Mouse (Mus musculus) duodenum, adult 2 months (tissue): ENCODE data around the gene Cd37. TPM values are rescaled to one million over a fixed set of nuclear protein-coding genes. Genes with fewer than 3 reads are reported as not detected.

Experiments used
- polyA plus RNA-seq: library from polyadenylated mRNA; depleted of rRNA; stranded (reverse); fragments of >200 nt; gene quantifications from 2 replicates; pipeline ENCODE4 v1.2.3, GENCODE M21; 2012; ENCODE audit warnings: low replicate concordance; rRNA removed

The Cd37 gene
- 12.2 and 41.2 TPM in 2 replicates for polyA plus RNA-seq

GRCm38 (mm10) chr7:45238723-45239496, at the start of gene Cd37:
TSS of gene Cd37 (minus strand) at chr7:45239115.

DNA sequence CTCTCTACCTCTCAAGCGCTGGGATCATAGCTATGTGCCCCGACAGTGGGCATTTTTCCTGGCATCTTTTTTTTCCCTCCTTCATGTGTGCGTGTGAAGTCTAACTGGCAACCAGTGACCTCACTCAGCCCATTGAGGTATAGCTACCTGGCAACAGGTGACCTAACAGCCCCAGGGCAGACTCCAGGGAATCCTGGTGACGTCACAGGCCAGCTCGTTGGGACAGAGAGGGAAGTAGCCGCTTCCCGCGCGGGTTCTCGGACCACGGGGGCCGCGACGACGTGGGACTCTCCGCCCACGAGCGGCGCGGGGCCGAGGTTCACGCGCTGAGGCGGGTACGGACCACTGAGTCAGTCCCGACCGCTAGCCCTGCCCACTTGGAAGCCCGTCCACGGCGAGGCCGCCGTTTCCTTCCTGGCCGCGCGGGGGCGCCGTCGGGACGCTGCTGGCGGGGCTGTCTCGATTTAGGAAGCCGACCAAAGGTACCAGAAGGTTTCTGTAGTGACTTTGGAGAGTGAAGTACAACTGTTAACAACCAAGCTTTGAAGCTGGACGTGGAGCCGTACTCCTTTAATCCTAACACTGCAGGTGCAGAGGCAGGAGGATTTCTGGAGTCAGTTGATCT, 38.3 kb upstream of the Cd37 start, which contains the start of gene Slc6a21:
Gene Slc6a21 (plus strand): TSS at position 378 of the 625 bp plus-strand sequence.

DNA sequence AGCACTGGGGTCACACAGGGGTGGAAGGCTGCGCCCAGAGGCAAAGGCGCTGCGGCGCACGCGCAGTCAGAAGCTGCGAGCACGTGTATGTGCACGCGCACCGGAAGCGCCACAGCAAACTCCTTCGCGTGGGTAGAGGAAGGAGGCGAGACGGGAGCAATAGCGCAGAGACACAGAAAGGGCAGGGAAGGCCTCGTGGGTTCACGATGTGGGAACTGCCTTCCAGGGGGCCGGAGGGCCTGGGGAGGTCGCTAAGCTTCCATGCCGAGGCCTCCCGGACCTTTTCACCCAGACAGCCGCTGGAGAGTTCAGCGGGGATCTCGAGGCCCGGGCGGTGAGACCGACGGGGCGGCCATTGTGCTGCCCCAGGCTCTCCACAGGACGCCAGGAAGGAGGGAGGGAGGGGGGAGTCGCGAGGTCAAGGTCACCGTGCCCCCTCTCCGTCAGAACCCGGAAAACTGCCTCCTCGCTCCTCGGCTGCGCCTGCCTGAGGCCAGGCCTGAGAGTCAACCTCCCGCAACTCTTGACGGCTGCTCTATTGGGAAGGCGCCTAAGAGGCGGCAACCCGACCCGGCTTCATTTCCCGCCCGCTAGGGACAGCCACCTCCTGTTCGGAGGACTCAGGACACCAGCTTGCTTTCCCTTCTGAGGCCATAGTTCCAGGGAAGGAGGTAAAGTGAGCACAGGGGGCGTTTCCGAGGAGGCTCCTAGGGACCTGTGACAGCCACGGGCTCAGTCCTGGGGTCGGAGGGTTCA, 1.9 kb upstream of the Cd37 start, which contains the start of gene Slc6a16:
Gene Slc6a16 (plus strand): TSS at position 453 of the 756 bp plus-strand sequence.

GRCm38 (mm10) chr7:45215673-45216441, 23.1 kb downstream of the Cd37 start, which contains the start of gene Tead2:
TSS of gene Tead2 (plus strand) at chr7:45215753.

GRCm38 (mm10) chr7:45211851-45212251, 27.1 kb downstream of the Cd37 start, which contains the start of gene Dkkl1:
TSS of gene Dkkl1 (minus strand) at chr7:45212147.

GRCm38 (mm10) chr7:45204380-45205143, 34.4 kb downstream of the Cd37 start, which contains the start of gene Ccdc155:
TSS of gene Ccdc155 (minus strand) at chr7:45204892.

Other genes starting within 250 kb of the Cd37 start
- gene Irf3, start 241.5 kb downstream of the Cd37 start, polyA plus RNA-seq: 70.7 and 84.2 TPM in 2 replicates
- 26.3 and 28.8 TPM in 2 replicates for gene Bcl2l12, start 240.4 kb downstream of the Cd37 start, polyA plus RNA-seq
- 59.7 and 64.8 TPM in 2 replicates for gene Scaf1, start 222.8 kb downstream of the Cd37 start, polyA plus RNA-seq
- gene Rras, start 221.2 kb downstream of the Cd37 start, polyA plus RNA-seq: 76.8 and 77.3 TPM in 2 replicates
- 8.5 and 9.7 TPM in 2 replicates for gene Prr12, start 186.2 kb downstream of the Cd37 start, polyA plus RNA-seq
- 47.3 and 54.0 TPM in 2 replicates for gene Nosip, start 176.7 kb downstream of the Cd37 start, polyA plus RNA-seq
- gene Prrg2, start 176.4 kb downstream of the Cd37 start, polyA plus RNA-seq: 145 and 313 TPM in 2 replicates
- 42.1 and 62.3 TPM in 2 replicates for gene Rcn3, start 146.9 kb downstream of the Cd37 start, polyA plus RNA-seq
- 84.8 and 148 TPM in 2 replicates for gene Fcgrt, start 135.3 kb downstream of the Cd37 start, polyA plus RNA-seq
- 86.3 and 120 TPM in 2 replicates for gene Rps11, start 114.7 kb downstream of the Cd37 start, polyA plus RNA-seq
- 462 and 1,279 TPM in 2 replicates for gene Rpl13a, start 110.4 kb downstream of the Cd37 start, polyA plus RNA-seq
- 2.6 TPM in 1 of 2 replicates, not detected in the other for gene Gm45713, start 102.9 kb downstream of the Cd37 start, polyA plus RNA-seq
- gene Flt3l, start 102.7 kb downstream of the Cd37 start, polyA plus RNA-seq: 41.6 and 41.8 TPM in 2 replicates
- gene Pih1d1, start 84.8 kb downstream of the Cd37 start, polyA plus RNA-seq: 33.6 and 51.7 TPM in 2 replicates
- 214 and 420 TPM in 2 replicates for gene Aldh16a1, start 84.5 kb downstream of the Cd37 start, polyA plus RNA-seq
- gene Slc17a7, start 75.2 kb downstream of the Cd37 start, polyA plus RNA-seq: 0.07 and 0.09 TPM in 2 replicates
- gene Gfy, start 59.5 kb downstream of the Cd37 start, polyA plus RNA-seq: not detected in 2 replicates
- gene Pth2, start 58.1 kb downstream of the Cd37 start, polyA plus RNA-seq: not detected in 2 replicates
- gene Ccdc155, start 34.2 kb downstream of the Cd37 start, polyA plus RNA-seq: 0.04 TPM in 1 of 2 replicates, not detected in the other
- 0.11 and 1.4 TPM in 2 replicates for gene Dkkl1, start 27.0 kb downstream of the Cd37 start, polyA plus RNA-seq
- 7.2 and 14.7 TPM in 2 replicates for gene Tead2, start 23.4 kb downstream of the Cd37 start, polyA plus RNA-seq
- not detected in 2 replicates for gene Slc6a16, start 2.0 kb upstream of the Cd37 start, polyA plus RNA-seq
- 0.13 TPM in 1 of 2 replicates, not detected in the other for gene Slc6a21, start 38.4 kb upstream of the Cd37 start, polyA plus RNA-seq
- gene Trpm4, start 94.7 kb upstream of the Cd37 start, polyA plus RNA-seq: 125 and 254 TPM in 2 replicates
- 0.09 and 0.55 TPM in 2 replicates for gene Hrc, start 96.2 kb upstream of the Cd37 start, polyA plus RNA-seq
- 34.3 and 84.9 TPM in 2 replicates for gene Ppfia3, start 127.9 kb upstream of the Cd37 start, polyA plus RNA-seq
- gene Lin7b, start 131.5 kb upstream of the Cd37 start, polyA plus RNA-seq: 2.5 and 6.3 TPM in 2 replicates
- gene Snrnp70, start 156.6 kb upstream of the Cd37 start, polyA plus RNA-seq: 112 and 146 TPM in 2 replicates
- gene Kcna7, start 166.5 kb upstream of the Cd37 start, polyA plus RNA-seq: 0.05 TPM in 2 replicates
- gene Ntf5, start 174.6 kb upstream of the Cd37 start, polyA plus RNA-seq: 0.05 and 0.39 TPM in 2 replicates
- 0.26 TPM in 1 of 2 replicates, not detected in the other for gene Lhb, start 181.7 kb upstream of the Cd37 start, polyA plus RNA-seq
- gene Gys1, start 195.7 kb upstream of the Cd37 start, polyA plus RNA-seq: 12.8 and 17.7 TPM in 2 replicates
- gene Ruvbl2, start 199.0 kb upstream of the Cd37 start, polyA plus RNA-seq: 41.3 and 64.9 TPM in 2 replicates
- 4,626 and 7,473 TPM in 2 replicates for gene Ftl1, start 220.8 kb upstream of the Cd37 start, polyA plus RNA-seq
- 99.5 and 120 TPM in 2 replicates for gene Bax, start 227.8 kb upstream of the Cd37 start, polyA plus RNA-seq
- 0.18 TPM in 1 of 2 replicates, not detected in the other for gene Tulp2, start 242.8 kb upstream of the Cd37 start, polyA plus RNA-seq
- gene Gm45808, start 247.7 kb upstream of the Cd37 start, polyA plus RNA-seq: not detected in 2 replicates
- 0.32 and 0.59 TPM in 2 replicates for gene Dhdh, start 249.7 kb upstream of the Cd37 start, polyA plus RNA-seq